Mouse (Mus musculus): ENCODE measurements around the gene Myadm. TPM values are rescaled to one million over a fixed set of nuclear protein-coding genes. Genes with fewer than 3 reads are reported as not detected.
A peak's percentile ranks its signal among the peaks of the same experiment; 100 is the strongest.

Myadm gene
- polyA plus RNA-seq, 1 experiment, result not detected

- 0 out of 2 replicates have a peak overlapping the region, but pooled peaks have one; percentile 45 for H3K27ac ChIP-seq (ENCODE audit: insufficient read depth, low read depth, low read length)
- TF ChIP-seq POLR2A (IDR thresholded peaks at IDR 0.05; ENCODE audit: insufficient read depth, low read depth, low read length) (no peak), CTCF (IDR thresholded peaks at IDR 0.05; ENCODE audit: insufficient read depth, low read depth, low read length) (peak; percentile 89)
- WGBS, result 18% methylated on average over 31 of the region's 31 CpGs
Observed at GRCm38 (mm10) chr7:3329776-3330546, 41.1 kb downstream of the Myadm start.

GRCm38 (mm10) chr7:3331171-3331570 lies 42.3 kb downstream of the Myadm start:
- TF ChIP-seq POLR2A (IDR thresholded peaks at IDR 0.05; ENCODE audit: insufficient read depth, low read depth, low read length), result no peak
- no peak for TF ChIP-seq CTCF (IDR thresholded peaks at IDR 0.05; ENCODE audit: insufficient read depth, low read depth, low read length)
- peak overlapping the region; percentile 83; the same call in 1 of the 2 replicates for H3K27ac ChIP-seq (ENCODE audit: insufficient read depth, low read depth, low read length)
- 33% methylated on average over 6 of the region's 6 CpGs for WGBS
- peak overlapping the region; percentile 75 for H3K4me3 ChIP-seq (ENCODE audit: insufficient read depth, low read depth, low read length)
- peaks cover 15% of the 10 kb centered on the region for H3K4me1 ChIP-seq (ENCODE audit: control insufficient read depth, insufficient read depth, low read length)

More at GRCm38 (mm10) chr7:3329776-3330546, 41.1 kb downstream of the Myadm start:
- H3K4me1 ChIP-seq (ENCODE audit: control insufficient read depth, insufficient read depth, low read length), result peaks cover 15% of the 10 kb centered on the region
- H3K4me3 ChIP-seq (ENCODE audit: insufficient read depth, low read depth, low read length), result no peak overlapping the region

GRCm38 (mm10) chr7:3331581-3332223 lies 42.8 kb downstream of the Myadm start:
- peak overlapping the region; percentile 75 for H3K4me3 ChIP-seq (ENCODE audit: insufficient read depth, low read depth, low read length)
- WGBS, result under 1% methylated on average over 27 of the region's 27 CpGs
- peak overlapping the region; percentile 83 for H3K27ac ChIP-seq (ENCODE audit: insufficient read depth, low read depth, low read length)
- H3K4me1 ChIP-seq (ENCODE audit: control insufficient read depth, insufficient read depth, low read length), result peaks cover 19% of the 10 kb centered on the region
- TF ChIP-seq CTCF (IDR thresholded peaks at IDR 0.05; ENCODE audit: insufficient read depth, low read depth, low read length) (no peak), POLR2A (IDR thresholded peaks at IDR 0.05; ENCODE audit: insufficient read depth, low read depth, low read length) (no peak)

- H3K4me1 ChIP-seq (ENCODE audit: control insufficient read depth, insufficient read depth, low read length), result peaks cover 19% of the 10 kb centered on the region
- peak overlapping the region; percentile 83 for H3K27ac ChIP-seq (ENCODE audit: insufficient read depth, low read depth, low read length)
- WGBS, result 0% methylated on average over 4 of the region's 4 CpGs
- peak overlapping the region; percentile 75 for H3K4me3 ChIP-seq (ENCODE audit: insufficient read depth, low read depth, low read length)
- TF ChIP-seq CTCF (IDR thresholded peaks at IDR 0.05; ENCODE audit: insufficient read depth, low read depth, low read length) (no peak), POLR2A (IDR thresholded peaks at IDR 0.05; ENCODE audit: insufficient read depth, low read depth, low read length) (no peak)
Observed at GRCm38 (mm10) chr7:3332224-3332615, 43.3 kb downstream of the Myadm start.

GRCm38 (mm10) chr7:3332619-3333521 lies 44.0 kb downstream of the Myadm start, which contains the start of gene Cacng7:
Cacng7 (plus strand) TSS chr7:3332955.
- Histone ChIP-seq H3K4me3 (ENCODE audit: insufficient read depth, low read depth, low read length) (peak within 1 kb of the TSS; percentile 77), H3K27ac (ENCODE audit: insufficient read depth, low read depth, low read length) (peak within 1 kb of the TSS; percentile 83), H3K4me1 (ENCODE audit: control insufficient read depth, insufficient read depth, low read length) (peaks cover 19% of the 10 kb centered on the region)
- no peak for TF ChIP-seq CTCF (IDR thresholded peaks at IDR 0.05; ENCODE audit: insufficient read depth, low read depth, low read length)
- peak; percentile 25; the same call in 1 of the 2 replicates for TF ChIP-seq POLR2A (IDR thresholded peaks at IDR 0.05; ENCODE audit: insufficient read depth, low read depth, low read length)
- WGBS, result 1% methylated on average over 60 of the region's 65 CpGs

- peak overlapping the region; percentile 77 for H3K4me3 ChIP-seq (ENCODE audit: insufficient read depth, low read depth, low read length)
- 8% methylated on average over 5 of the region's 5 CpGs for WGBS
- 0 out of 2 replicates have a peak overlapping the region, but pooled peaks have one; percentile 6 for H3K27ac ChIP-seq (ENCODE audit: insufficient read depth, low read depth, low read length)
- no peak for TF ChIP-seq POLR2A (IDR thresholded peaks at IDR 0.05; ENCODE audit: insufficient read depth, low read depth, low read length)
- no peak for TF ChIP-seq CTCF (IDR thresholded peaks at IDR 0.05; ENCODE audit: insufficient read depth, low read depth, low read length)
- peaks cover 24% of the 10 kb centered on the region for H3K4me1 ChIP-seq (ENCODE audit: control insufficient read depth, insufficient read depth, low read length)
Observed at GRCm38 (mm10) chr7:3333542-3333941, 44.7 kb downstream of the Myadm start.

- 71% methylated on average over 17 of the region's 17 CpGs for WGBS
- TF ChIP-seq CTCF (IDR thresholded peaks at IDR 0.05; ENCODE audit: insufficient read depth, low read depth, low read length), result no peak
- TF ChIP-seq POLR2A (IDR thresholded peaks at IDR 0.05; ENCODE audit: insufficient read depth, low read depth, low read length), result no peak
- no peak overlapping the region for H3K27ac ChIP-seq (ENCODE audit: insufficient read depth, low read depth, low read length)
- H3K4me1 ChIP-seq (ENCODE audit: control insufficient read depth, insufficient read depth, low read length), result peaks cover 18% of the 10 kb centered on the region
- H3K4me3 ChIP-seq (ENCODE audit: insufficient read depth, low read depth, low read length), result no peak overlapping the region
Observed at GRCm38 (mm10) chr7:3336412-3336811, 47.5 kb downstream of the Myadm start.

- Histone ChIP-seq H3K4me1 (ENCODE audit: control insufficient read depth, insufficient read depth, low read length) (peaks cover 17% of the 10 kb centered on the region), H3K27ac (ENCODE audit: insufficient read depth, low read depth, low read length) (no peak overlapping the region), H3K4me3 (ENCODE audit: insufficient read depth, low read depth, low read length) (no peak overlapping the region)
- 88% methylated on average over 11 of the region's 11 CpGs for WGBS
- TF ChIP-seq CTCF (IDR thresholded peaks at IDR 0.05; ENCODE audit: insufficient read depth, low read depth, low read length) (no peak), POLR2A (IDR thresholded peaks at IDR 0.05; ENCODE audit: insufficient read depth, low read depth, low read length) (no peak)
Observed at GRCm38 (mm10) chr7:3338286-3338935, 49.5 kb downstream of the Myadm start.
